Mouse (Mus musculus) midbrain, embryonic 12.5 days (tissue): ENCODE results near the gene Espn. TPM values are rescaled to one million over a fixed set of nuclear protein-coding genes. Genes with fewer than 3 reads are reported as not detected.

ENCODE experiments used
- ATAC-seq: fragments of 200-750 bp; cut with Nextera tagmentation; 2 replicates; pipeline ENCODE4 v1.8.0; 2017; ENCODE audit warnings: low read depth, moderate TSS enrichment, moderate library complexity; ENCODE audit not compliant: low FRiP score
- H3K27ac ChIP-seq: fragments of 300-500 bp; sonication (generic); replicated peaks from 2 replicates; pipeline ENCODE4 v1.5.1; 2016; ENCODE audit warnings: mild to moderate bottlenecking
- H3K27me3 ChIP-seq: fragments of 300-500 bp; sonication (generic); 2 replicates; pipeline ENCODE4 v1.6.1; 2016; ENCODE audit warnings: mild to moderate bottlenecking
- H3K36me3 ChIP-seq: fragments of 300-500 bp; sonication (generic); 2 replicates; pipeline ENCODE4 v1.6.1; 2016
- H3K4me1 ChIP-seq: fragments of 300-500 bp; sonication (generic); 2 replicates; pipeline ENCODE4 v1.6.1; 2016
- H3K4me2 ChIP-seq: fragments of 300-500 bp; sonication (generic); replicated peaks from 2 replicates; pipeline ENCODE4 v1.6.1; 2016; ENCODE audit warnings: mild to moderate bottlenecking, moderate library complexity
- H3K4me3 ChIP-seq: fragments of 300-500 bp; sonication (generic); 2 replicates; pipeline ENCODE4 v1.5.1; 2016; ENCODE audit warnings: mild to moderate bottlenecking
- H3K9ac ChIP-seq: fragments of 300-500 bp; sonication (generic); replicated peaks from 2 replicates; pipeline ENCODE4 v1.6.1; 2016; ENCODE audit warnings: mild to moderate bottlenecking, moderate library complexity
- H3K9me3 ChIP-seq: fragments of 300-500 bp; sonication (generic); 2 replicates; pipeline ENCODE4 v1.6.1; 2016; ENCODE audit warnings: mild to moderate bottlenecking
- WGBS: fragments of 180-500 bp; shearing (Covaris S2); methylation state at CpG from one replicate; pipeline ENCODE4 v1.1.7; 2016; 5-methylcytosine and 5-hydroxymethylcytosine counted together
- polyA plus RNA-seq: library from polyadenylated mRNA; unstranded; fragments of >200 nt; fragmentation: Nextera tagmentation; extraction: Ambion mirVana; gene quantifications from 2 replicates; pipeline ENCODE4 v1.2.1, GENCODE M21; 2016

The Espn gene
- polyA plus RNA-seq, 1 experiment from 2014 or later: 0.26 TPM

- Histone ChIP-seq H3K9me3 (no peaks in the 10 kb centered on the region), H3K36me3 (peaks cover 4% of the 10 kb centered on the region; the same call in 1 of the 2 replicates), H3K9ac (peak within 1 kb of the TSS; percentile 76), H3K4me3 (peak within 1 kb of the TSS; percentile 63), H3K27ac (peak within 1 kb of the TSS; percentile 58), H3K4me1 (peaks cover 12% of the 10 kb centered on the region), H3K4me2 (peak within 1 kb of the TSS; percentile 83), H3K27me3 (peaks cover 60% of the 10 kb centered on the region)
- 1% methylated on average over 93 of the region's 108 CpGs for WGBS
- peak; percentile 96 for ATAC-seq
Measured at GRCm38 (mm10) chr4:152177537-152178343, 25.6 kb upstream of the Espn start, which contains the start of gene Acot7. Acot7 (plus strand) TSS chr4:152178134.

DNA sequence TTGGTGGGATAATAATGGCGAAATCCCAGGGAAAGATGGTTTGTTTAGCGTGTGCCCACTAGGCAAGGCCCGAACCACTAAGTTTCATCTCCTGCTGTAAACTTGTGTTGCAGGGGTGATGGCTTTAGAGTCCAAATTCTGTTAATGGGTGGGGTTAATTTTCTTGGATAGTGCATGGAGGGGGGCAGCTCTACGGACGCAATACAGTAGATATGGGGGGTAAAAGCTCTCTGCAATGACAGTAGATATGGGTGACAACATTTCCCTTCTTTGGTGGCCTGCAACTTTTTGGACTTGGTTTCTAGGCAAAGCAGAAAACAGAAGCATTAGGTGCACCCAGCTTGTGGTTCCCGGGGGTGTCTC, 25.0 kb upstream of the Espn start:
- Histone ChIP-seq H3K36me3 (no peaks in the 10 kb centered on the region), H3K4me1 (peaks cover 12% of the 10 kb centered on the region), H3K27ac (no peak overlapping the region), H3K9ac (peak overlapping the region; percentile 76), H3K9me3 (no peaks in the 10 kb centered on the region), H3K4me3 (peak overlapping the region; percentile 63), H3K4me2 (peak overlapping the region; percentile 83), H3K27me3 (peaks cover 66% of the 10 kb centered on the region)
- WGBS: 66% methylated on average over 6 of the region's 6 CpGs
- no peak for ATAC-seq

GRCm38 (mm10) chr4:152176638-152177037, 24.5 kb upstream of the Espn start:
- WGBS: 68% methylated on average over 3 of the region's 3 CpGs
- Histone ChIP-seq H3K4me1 (peaks cover 12% of the 10 kb centered on the region), H3K27ac (no peak overlapping the region), H3K4me3 (no peak overlapping the region), H3K36me3 (no peaks in the 10 kb centered on the region), H3K27me3 (peaks cover 66% of the 10 kb centered on the region), H3K9ac (no peak overlapping the region), H3K4me2 (no peak overlapping the region), H3K9me3 (no peaks in the 10 kb centered on the region)
- no peak for ATAC-seq

DNA sequence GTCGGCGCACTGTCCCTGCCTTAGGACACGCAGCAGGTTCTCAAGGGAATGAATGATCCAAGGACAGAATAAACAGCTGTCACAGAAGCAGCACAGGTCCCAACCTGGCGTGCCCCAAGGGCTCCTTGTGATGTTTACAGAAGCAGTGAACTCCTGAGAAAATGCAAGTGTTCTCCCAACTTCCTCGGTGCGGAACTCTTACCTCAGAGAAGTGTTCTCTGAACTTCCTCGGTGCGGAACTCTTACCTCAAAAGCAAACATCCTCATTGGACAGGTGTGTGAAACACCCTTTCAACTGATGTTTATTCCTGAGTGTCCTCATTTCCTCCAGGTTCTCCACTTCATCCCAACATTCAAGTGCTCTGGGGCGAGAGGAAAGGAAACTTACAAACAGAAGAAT, 21.8 kb upstream of the Espn start:
- Histone ChIP-seq H3K4me3 (no peak overlapping the region), H3K27ac (no peak overlapping the region), H3K9me3 (no peaks in the 10 kb centered on the region), H3K36me3 (no peaks in the 10 kb centered on the region), H3K9ac (no peak overlapping the region), H3K4me1 (peaks cover 5% of the 10 kb centered on the region), H3K4me2 (no peak overlapping the region), H3K27me3 (peaks cover 60% of the 10 kb centered on the region)
- WGBS: 86% methylated on average over 9 of the region's 9 CpGs
- no peak for ATAC-seq

- Histone ChIP-seq H3K4me1 (no peaks in the 10 kb centered on the region), H3K27me3 (peaks cover 60% of the 10 kb centered on the region), H3K27ac (no peak overlapping the region), H3K36me3 (no peaks in the 10 kb centered on the region), H3K9me3 (no peaks in the 10 kb centered on the region), H3K4me3 (no peak overlapping the region), H3K4me2 (no peak overlapping the region), H3K9ac (no peak overlapping the region)
- under 1% methylated on average over 5 of the region's 5 CpGs for WGBS
- ATAC-seq: no peak
Measured at GRCm38 (mm10) chr4:152173041-152173440, 20.9 kb upstream of the Espn start.

- no peak overlapping the region for H3K27ac ChIP-seq
- H3K4me3 ChIP-seq: no peak overlapping the region
- WGBS: 87% methylated on average over 6 of the region's 6 CpGs
- H3K9ac ChIP-seq: no peak overlapping the region
- no peaks in the 10 kb centered on the region for H3K4me1 ChIP-seq
- peaks cover 55% of the 10 kb centered on the region for H3K27me3 ChIP-seq
- no peak overlapping the region for H3K4me2 ChIP-seq
- no peaks in the 10 kb centered on the region for H3K9me3 ChIP-seq
- ATAC-seq: no peak
- no peaks in the 10 kb centered on the region for H3K36me3 ChIP-seq
Measured at GRCm38 (mm10) chr4:152171543-152171942, 19.4 kb upstream of the Espn start.

DNA sequence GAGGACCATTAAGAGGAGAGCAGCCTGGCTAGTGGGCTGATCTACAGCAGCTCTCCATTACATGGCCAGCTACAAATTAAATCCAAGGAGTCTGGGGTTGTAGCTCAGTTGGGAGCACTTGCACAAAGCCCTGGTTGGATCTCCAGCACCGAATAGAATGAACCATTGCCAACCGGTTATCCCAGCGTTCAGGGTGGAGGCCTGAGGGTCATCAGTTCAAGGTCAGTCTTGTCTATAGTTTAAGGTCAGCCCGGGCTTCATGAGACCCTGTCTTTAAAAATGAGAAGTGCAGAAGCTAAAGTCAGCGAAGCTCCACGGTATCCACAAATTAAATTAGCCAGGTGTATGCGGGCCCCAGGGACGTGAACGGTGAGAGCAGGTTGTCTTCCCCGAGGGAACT, 18.1 kb upstream of the Espn start:
- Histone ChIP-seq H3K4me2 (no peak overlapping the region), H3K27me3 (peaks cover 52% of the 10 kb centered on the region), H3K36me3 (no peaks in the 10 kb centered on the region), H3K9ac (no peak overlapping the region), H3K4me3 (no peak overlapping the region), H3K27ac (no peak overlapping the region), H3K4me1 (no peaks in the 10 kb centered on the region), H3K9me3 (no peaks in the 10 kb centered on the region)
- no peak for ATAC-seq
- 87% methylated on average over 10 of the region's 10 CpGs for WGBS

DNA sequence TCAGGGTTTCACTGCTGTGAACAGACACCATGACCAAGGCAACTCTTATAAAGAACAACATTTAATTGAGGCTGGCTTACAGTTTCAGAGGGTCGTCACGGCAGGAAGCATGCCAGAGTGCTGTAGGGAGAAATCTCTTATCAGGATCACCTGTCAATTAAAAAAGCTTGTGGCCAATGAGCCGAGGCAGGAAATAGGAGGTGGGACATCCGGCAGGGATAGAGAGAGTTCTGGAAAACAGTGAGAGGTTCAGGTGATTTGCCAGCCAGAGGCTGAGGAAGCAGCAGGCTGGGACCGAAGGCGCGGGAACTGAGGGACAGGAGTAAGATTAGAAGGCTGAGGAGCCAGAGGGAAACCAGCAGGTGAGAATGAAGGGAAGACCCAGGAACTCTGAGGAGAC, 16.9 kb upstream of the Espn start:
- 87% methylated on average over 7 of the region's 7 CpGs for WGBS

DNA sequence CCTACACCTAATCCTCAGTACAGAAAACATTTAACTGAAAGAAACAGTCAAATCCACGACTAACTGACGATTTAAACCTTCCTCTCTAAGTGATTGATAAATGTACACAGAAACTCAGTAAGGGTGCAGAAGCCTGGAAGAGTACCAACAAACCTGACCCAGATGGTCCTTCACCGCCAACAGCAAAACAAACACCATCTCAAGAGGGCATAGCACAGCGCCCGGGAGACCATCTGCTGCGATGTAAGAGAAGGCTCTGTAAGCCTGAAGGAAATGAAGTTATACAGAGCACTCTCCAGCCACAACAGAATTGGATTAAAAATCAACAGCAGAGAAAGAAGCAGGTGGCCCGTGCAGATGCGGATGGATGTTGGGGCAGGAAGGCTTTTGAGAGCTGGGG, 15.9 kb upstream of the Espn start:
- Histone ChIP-seq H3K9me3 (no peaks in the 10 kb centered on the region), H3K4me1 (no peaks in the 10 kb centered on the region), H3K27ac (peak overlapping the region; percentile 42; the same call in 1 of the 2 replicates), H3K4me3 (no peak overlapping the region), H3K4me2 (no peak overlapping the region), H3K9ac (0 out of 2 replicates have a peak overlapping the region, but pooled peaks have one; percentile 20), H3K27me3 (peaks cover 47% of the 10 kb centered on the region), H3K36me3 (no peaks in the 10 kb centered on the region)
- no peak for ATAC-seq
- 52% methylated on average over 8 of the region's 8 CpGs for WGBS

More for the DNA sequence above, 16.9 kb upstream of the Espn start:
- no peaks in the 10 kb centered on the region for H3K4me1 ChIP-seq
- H3K9ac ChIP-seq: no peak overlapping the region
- peaks cover 47% of the 10 kb centered on the region for H3K27me3 ChIP-seq
- no peaks in the 10 kb centered on the region for H3K9me3 ChIP-seq
- no peak overlapping the region for H3K4me2 ChIP-seq
- no peak overlapping the region for H3K27ac ChIP-seq
- H3K36me3 ChIP-seq: no peaks in the 10 kb centered on the region
- ATAC-seq: no peak
- H3K4me3 ChIP-seq: no peak overlapping the region

DNA sequence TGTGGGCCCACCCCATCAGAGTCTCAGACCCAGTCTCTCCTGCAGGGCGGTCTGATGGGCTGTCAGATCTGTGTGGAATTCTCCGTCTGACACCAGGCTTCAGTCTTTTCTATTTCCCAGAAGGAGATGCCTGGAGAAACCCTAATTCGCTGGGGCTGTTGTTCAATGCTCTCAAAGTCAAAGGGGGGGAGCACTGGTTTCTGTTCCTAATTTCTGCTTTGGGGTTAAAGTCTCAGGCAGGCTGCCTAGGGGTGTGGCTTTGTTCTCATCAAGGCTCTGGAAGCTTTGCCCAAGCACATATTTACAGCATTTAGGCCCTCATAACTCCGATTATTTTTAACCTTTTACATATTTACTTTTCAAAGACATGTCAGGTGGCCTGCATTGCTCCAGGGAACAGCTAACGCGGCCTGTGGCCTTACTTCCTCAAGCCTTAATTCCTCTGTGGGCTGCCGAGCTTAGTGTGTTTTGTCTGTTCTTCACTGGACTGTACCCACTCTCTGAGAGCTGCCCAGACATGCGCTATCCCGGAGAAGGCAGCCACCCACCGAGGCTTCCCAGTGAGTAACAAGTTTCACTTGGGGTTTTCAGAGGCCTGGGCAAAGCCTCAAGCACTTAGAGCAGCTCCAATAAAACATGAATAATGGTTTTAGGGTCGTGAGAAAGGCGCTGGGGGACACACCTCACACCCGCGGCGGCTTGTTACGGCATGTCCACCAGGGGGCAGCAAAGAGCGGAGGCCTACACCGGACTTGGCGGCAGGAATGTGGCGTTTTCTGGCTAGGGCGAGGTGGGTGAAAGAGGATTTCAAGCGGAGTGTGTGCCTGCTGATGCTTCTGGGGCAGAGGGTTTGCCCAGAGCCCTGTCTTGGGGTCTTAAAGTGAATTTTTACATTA, 13.1 kb upstream of the Espn start:
- Histone ChIP-seq H3K4me1 (no peaks in the 10 kb centered on the region), H3K4me2 (no peak overlapping the region), H3K36me3 (no peaks in the 10 kb centered on the region), H3K27me3 (peaks cover 62% of the 10 kb centered on the region), H3K4me3 (no peak overlapping the region), H3K9me3 (no peaks in the 10 kb centered on the region), H3K27ac (no peak overlapping the region), H3K9ac (no peak overlapping the region)
- ATAC-seq: no peak
- 27% methylated on average over 22 of the region's 22 CpGs for WGBS

DNA sequence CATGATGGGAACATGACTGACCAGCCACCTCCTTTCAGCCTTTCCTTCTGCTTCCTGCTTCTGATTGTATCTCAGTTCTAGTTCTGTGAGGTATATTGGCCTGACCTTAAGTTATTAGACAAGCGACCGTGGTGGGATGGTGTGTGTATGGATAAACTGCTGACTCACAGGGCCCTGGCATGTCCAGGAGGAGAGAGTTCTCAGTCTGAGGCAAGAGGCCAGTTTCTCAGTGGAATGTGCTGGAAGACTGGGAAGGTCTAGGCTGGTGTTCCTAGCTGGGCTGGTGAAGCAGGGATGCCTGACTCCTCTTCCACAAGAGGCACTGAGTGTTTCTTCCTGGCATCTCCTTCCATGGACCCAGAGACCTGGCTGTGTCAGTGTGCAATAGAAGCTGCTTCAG, 10.6 kb upstream of the Espn start:
- peaks cover 80% of the 10 kb centered on the region for H3K27me3 ChIP-seq

GRCm38 (mm10) chr4:152161601-152162000, 9.4 kb upstream of the Espn start:
- H3K4me1 ChIP-seq: peaks cover 17% of the 10 kb centered on the region
- H3K4me2 ChIP-seq: no peak overlapping the region
- WGBS: 81% methylated on average over 6 of the region's 6 CpGs
- H3K9ac ChIP-seq: no peak overlapping the region
- H3K27me3 ChIP-seq: peaks cover 87% of the 10 kb centered on the region
- H3K27ac ChIP-seq: no peak overlapping the region
- H3K36me3 ChIP-seq: no peaks in the 10 kb centered on the region
- no peak overlapping the region for H3K4me3 ChIP-seq
- ATAC-seq: no peak
- no peaks in the 10 kb centered on the region for H3K9me3 ChIP-seq

More for the DNA sequence above, 10.6 kb upstream of the Espn start:
- 98% methylated on average over 2 of the region's 2 CpGs for WGBS
- H3K36me3 ChIP-seq: no peaks in the 10 kb centered on the region
- no peaks in the 10 kb centered on the region for H3K9me3 ChIP-seq
- H3K4me3 ChIP-seq: no peak overlapping the region
- no peak for ATAC-seq
- H3K4me2 ChIP-seq: no peak overlapping the region
- no peak overlapping the region for H3K27ac ChIP-seq
- peaks cover 17% of the 10 kb centered on the region for H3K4me1 ChIP-seq
- H3K9ac ChIP-seq: no peak overlapping the region
